Mouse (Mus musculus) E14TG2a.4 (cell line): ENCODE measurements at regions not wholly inside any gene's neighbourhood (a gene's known extent, or its start where the extent isn't known, plus 50 kb on each side); places are given as distances from the start of the nearest gene placed in this dataset.
A peak's percentile ranks its signal among the peaks of the same experiment; 100 is the strongest.

Source experiments
- CTCF ChIP-seq: conservative IDR thresholded peaks from 2 replicates; pipeline ENCODE4 v1.5.1; 2014; ENCODE audit warnings: low read length
- NANOG ChIP-seq: IDR thresholded peaks from 2 replicates; pipeline ENCODE4 v1.6.1; 2014; ENCODE audit warnings: borderline replicate concordance, low read length, mixed read lengths

GRCm38 (mm10) chr14:55358429-55358828 is 120.1 kb upstream of the Dhrs4 start:
- TF ChIP-seq CTCF = no peak
- TF ChIP-seq NANOG = peak; percentile 86
